Comparison of ENCODE assay signal across 25 mouse cellular contexts in genomic region chr2:119389992-119390391, GRCm38 (mm10). TPM values are rescaled to one million over a fixed set of nuclear protein-coding genes. Genes with fewer than 3 reads are reported as not detected.
DNase-seq lines count a peak whose midpoint lies in the region; ATAC-seq and TF ChIP-seq lines count a peak whose summit lies in the region.
"Had no signal": no experiment of that assay in that cellular context is flagged by ENCODE, and none has a peak within 500 bp of the region (broad histone marks: within the 10 kb centered on the region; RNA-seq: fewer than 3 reads in every experiment).

No protein-coding gene starts in this region.

- no peak overlapping the region for H3K9ac ChIP-seq in lung, postnatal 0 days (replicated peaks; ENCODE audit: low read depth)
- no peak overlapping the region for H3K9ac ChIP-seq in kidney, embryonic 15.5 days
- H3K9ac ChIP-seq: embryonic facial prominence, embryonic 13.5 days; embryonic facial prominence, embryonic 15.5 days; forebrain, embryonic 12.5 days had no signal

- no peak for DNase-seq in gastrocnemius, adult 2 months
- DNase-seq in gastrocnemius, adult 8-10 months (ENCODE audit: low spot score in 2 of 2) = no peak
- DNase-seq in lung, adult 18-20 months = peak; percentile 18 to 49
- no peak for DNase-seq in lung, postnatal 10 days
- DNase-seq in lung, postnatal 0 days (ENCODE audit: low spot score) = peak; percentile 41
- no peak for DNase-seq in lung, postnatal 14 days
- peak; percentile 48 for DNase-seq in lung, postnatal 36 days
- DNase-seq: adrenal gland, adult 2 months; adrenal gland, postnatal 10 days; adrenal gland, postnatal 25 days; cerebellum, adult 11 months; cerebellum, adult 18-20 months; cerebellum, adult 8-10 months; cerebellum, adult 9-11 months; cerebellum, postnatal 14 days; cerebellum, postnatal 36 days; embryo, embryonic 11 days had no signal

- intact Hi-C loops in gastrocnemius, adult 2 months (cut with DNase I) = no loop called here

- TF ChIP-seq CTCF in gastrocnemius, adult 2 months (IDR thresholded peaks at IDR 0.05) = no peak
- TF ChIP-seq CTCF in lung, postnatal 0 days (IDR thresholded peaks at IDR 0.05) = no peak

- TF ChIP-seq EP300 in lung, postnatal 0 days (IDR thresholded peaks at IDR 0.05) = no peak

- no peaks in the 10 kb centered on the region for H3K27me3 ChIP-seq in lung, postnatal 0 days (replicated peaks; ENCODE audit: insufficient read depth, low read length)
- H3K27me3 ChIP-seq in kidney, embryonic 15.5 days = no peaks in the 10 kb centered on the region
- H3K27me3 ChIP-seq: embryonic facial prominence, embryonic 13.5 days; embryonic facial prominence, embryonic 15.5 days; forebrain, embryonic 12.5 days had no signal

- no peaks in the 10 kb centered on the region for H3K9me3 ChIP-seq in lung, postnatal 0 days (ENCODE audit: low read length)
- no peaks in the 10 kb centered on the region for H3K9me3 ChIP-seq in kidney, embryonic 15.5 days (replicated peaks)
- H3K9me3 ChIP-seq: embryonic facial prominence, embryonic 13.5 days; embryonic facial prominence, embryonic 15.5 days; forebrain, embryonic 10.5 days; forebrain, embryonic 12.5 days had no signal

- peak overlapping the region; percentile 81 for H3K27ac ChIP-seq in gastrocnemius, adult 2 months
- H3K27ac ChIP-seq in lung, postnatal 0 days (ENCODE audit: low read length) = no peak overlapping the region
- H3K27ac ChIP-seq in kidney, embryonic 15.5 days = no peak overlapping the region
- H3K27ac ChIP-seq: embryonic facial prominence, embryonic 13.5 days; embryonic facial prominence, embryonic 15.5 days; forebrain, embryonic 10.5 days; forebrain, embryonic 12.5 days had no signal

- no peak overlapping the region for H3K4me3 ChIP-seq in gastrocnemius, adult 2 months
- no peak overlapping the region for H3K4me3 ChIP-seq in lung, postnatal 0 days (ENCODE audit: low read depth, low read length)
- no peak overlapping the region for H3K4me3 ChIP-seq in kidney, embryonic 15.5 days (replicated peaks)
- H3K4me3 ChIP-seq: embryonic facial prominence, embryonic 13.5 days; embryonic facial prominence, embryonic 15.5 days; erythroblast, embryonic 14.5 days; forebrain, embryonic 10.5 days; forebrain, embryonic 12.5 days had no signal

- WGBS in lung, postnatal 0 days = 64% methylated on average over 4 of the region's 4 CpGs
- 92% methylated on average over 4 of the region's 4 CpGs for WGBS in kidney, embryonic 15.5 days

- H3K4me2 ChIP-seq in lung, postnatal 0 days (replicated peaks; ENCODE audit: low read depth, low read length) = no peak overlapping the region
- H3K4me2 ChIP-seq in kidney, embryonic 15.5 days = no peak overlapping the region
- H3K4me2 ChIP-seq: embryonic facial prominence, embryonic 13.5 days; embryonic facial prominence, embryonic 15.5 days; forebrain, embryonic 12.5 days had no signal

- peaks cover 6% of the 10 kb centered on the region for H3K36me3 ChIP-seq in lung, postnatal 0 days (ENCODE audit: insufficient read depth, low read length)
- H3K36me3 ChIP-seq in kidney, embryonic 15.5 days = peaks cover 76% of the 10 kb centered on the region

- ATAC-seq in lung, postnatal 0 days = 0 out of 2 replicates have a peak, but pooled peaks have one; percentile 54
- no peak for ATAC-seq in kidney, embryonic 15.5 days (replicated peaks; ENCODE audit: low FRiP score)
- ATAC-seq: forebrain, embryonic 14.5 days had no signal

- no peaks in the 10 kb centered on the region for H3K4me1 ChIP-seq in lung, postnatal 0 days (ENCODE audit: insufficient read depth, low read depth, low read length)
- H3K4me1 ChIP-seq in kidney, embryonic 15.5 days = no peaks in the 10 kb centered on the region
- H3K4me1 ChIP-seq: embryonic facial prominence, embryonic 13.5 days; embryonic facial prominence, embryonic 15.5 days; forebrain, embryonic 10.5 days; forebrain, embryonic 12.5 days had no signal

RNA-seq across cellular contexts. Expression of gene Chac1, which starts 39.0 kb away (rescaled TPM):
- total RNA-seq in gastrocnemius, adult 2 months (2021) = 10 to 100 TPM; 30.1 to 90.4 TPM
- 100 to 1,000 TPM in 1 of 4 experiments, 10 to 100 TPM in 3; 59.1 to 158 (median 73.1) TPM for total RNA-seq in gastrocnemius, adult 8-10 months (2022)
- 1.5 and 1.8 TPM in 2 replicates for polyA plus RNA-seq in lung, postnatal 0 days (2015; fragmentation: Nextera tagmentation; extraction: Ambion mirVana)
- 0.91 and 0.98 TPM in 2 replicates for polyA plus RNA-seq in kidney, embryonic 15.5 days (2015; fragmentation: Nextera tagmentation; extraction: Ambion mirVana)
- total RNA-seq: common myeloid progenitor, adult 5-6 weeks had no signal

Comparison
In these comparisons a context has a peak if more than half of its experiments do, and no peak if none do; other contexts are left out.
1. DNase-seq: peak in lung, adult 18-20 months (2 of 2), lung, postnatal 0 days (single experiment) and lung, postnatal 36 days (single experiment); none in gastrocnemius, adult 2 months (single experiment), gastrocnemius, adult 8-10 months (0 of 2), lung, postnatal 10 days (single experiment) and lung, postnatal 14 days (single experiment).